Mouse (Mus musculus): ENCODE data around the gene Tmem234.

DNA sequence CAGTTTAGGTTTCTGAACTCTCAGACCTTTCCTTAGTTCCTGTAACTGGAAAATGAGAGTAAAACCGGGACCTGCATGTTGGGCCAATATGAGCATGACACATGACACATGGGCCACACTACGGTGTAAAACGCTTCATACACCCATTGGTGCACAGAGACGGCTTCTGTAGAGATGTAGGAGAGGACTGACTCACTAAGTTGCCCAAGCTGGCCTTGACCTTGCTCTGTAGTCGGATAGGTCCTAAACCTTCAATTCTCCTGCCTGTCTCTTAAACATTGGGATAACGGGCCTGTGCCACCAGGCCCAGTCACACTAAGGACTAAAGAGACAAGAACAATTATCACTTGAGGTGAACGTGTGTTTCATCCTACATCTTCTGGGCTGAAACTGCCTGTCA lies 32.1 kb upstream of the Tmem234 start:
- TF ChIP-seq POLR2A (IDR thresholded peaks at IDR 0.05; ENCODE audit: insufficient read depth, low read depth, low read length) (no peak), EP300 (IDR thresholded peaks at IDR 0.05; ENCODE audit: insufficient read depth, low read depth, low read length) (no peak), CTCF (IDR thresholded peaks at IDR 0.05) (no peak)

Measured in heart, adult 2 months (tissue).